Mouse (Mus musculus) E14TG2a.4 (cell line): ENCODE measurements around the gene Il11ra2.
"Not testable (repeated sequence)": the region's sequence is repeated elsewhere in the genome, so short reads cannot be mapped to it uniquely, and the experiment has no call there.

Experiments used
- CTCF ChIP-seq: conservative IDR thresholded peaks from 2 replicates; pipeline ENCODE4 v1.5.1; 2014; ENCODE audit warnings: low read length
- NANOG ChIP-seq: IDR thresholded peaks from 2 replicates; pipeline ENCODE4 v1.6.1; 2014; ENCODE audit warnings: borderline replicate concordance, low read length, mixed read lengths
- POU5F1 ChIP-seq: IDR thresholded peaks from 2 replicates; pipeline ENCODE4 v1.6.1; 2014; ENCODE audit warnings: low read length, borderline replicate concordance

DNA sequence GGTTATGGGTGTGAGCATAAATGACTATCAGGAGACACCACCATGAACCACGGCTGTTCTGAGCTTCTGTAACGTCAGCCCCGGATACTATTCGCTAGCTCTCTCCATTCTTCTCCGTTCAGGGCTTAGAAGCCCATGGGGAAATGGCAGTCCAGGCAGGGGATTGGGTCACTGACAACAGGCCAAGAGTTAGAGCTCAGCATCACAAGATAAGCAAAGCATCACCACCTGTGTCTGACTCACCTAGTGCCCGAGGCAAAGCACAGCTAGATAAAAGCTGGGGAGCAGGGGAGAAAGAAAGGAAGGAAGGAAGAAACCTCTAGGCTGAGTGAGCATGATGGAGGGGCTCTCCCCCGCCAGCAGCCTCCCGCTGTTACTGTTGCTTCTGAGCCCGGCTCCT is 6.7 kb downstream of the Il11ra2 start, which contains the start of gene Ccl27b:
- not testable (repeated sequence) for TF ChIP-seq NANOG, CTCF, POU5F1
